Mouse (Mus musculus) CH12.LX (cell line): ENCODE results near the gene Dnaaf1. TPM values are rescaled to one million over a fixed set of nuclear protein-coding genes. Genes with fewer than 3 reads are reported as not detected.
A peak's percentile ranks its signal among the peaks of the same experiment; 100 is the strongest.

Experiments used
- DNase-seq: peaks from one replicate; pipeline ENCODE4 v3.0.0-alpha.2; 2013; ENCODE audit errors: extremely low read depth
- H3K27ac ChIP-seq: 2 replicates; pipeline ENCODE4 v1.5.1; 2012; ENCODE audit warnings: low read depth, mild to moderate bottlenecking, control low read depth, moderate library complexity; ENCODE audit not compliant: insufficient read depth
- H3K27me3 ChIP-seq: replicated peaks from 2 replicates; pipeline ENCODE3; 2012; ENCODE audit warnings: inconsistent platforms
- H3K36me3 ChIP-seq, 2 experiments: replicated peaks in 1 of 2; 2 replicates each; pipeline versions ENCODE3 to v1.6.1; 2012; ENCODE audit warnings: inconsistent platforms in 1 of 2, low read length in 1 of 2, mild to moderate bottlenecking in 1 of 2, mixed read lengths in 1 of 2, moderate library complexity in 1 of 2; ENCODE audit not compliant: control insufficient read depth in 1 of 2, insufficient read depth in 1 of 2
- H3K4me1 ChIP-seq, 2 experiments: 2 replicates each; pipeline ENCODE4 v1.6.1; 2012; ENCODE audit warnings: inconsistent platforms in 1 of 2, moderate library complexity in 1 of 2; ENCODE audit not compliant: insufficient read depth in 2 of 2, control insufficient read depth in 1 of 2
- H3K4me2 ChIP-seq: 2 replicates; pipeline ENCODE4 v1.6.1; 2012; ENCODE audit warnings: low read depth, mild to moderate bottlenecking, control low read depth; ENCODE audit not compliant: poor library complexity, insufficient read depth, severe bottlenecking
- H3K4me3 ChIP-seq, 3 experiments: fragments of 150-350 bp in 1 of 3; sonication (generic) in 1 of 3; replicated peaks in 1 of 3; 2 replicates each; pipeline versions ENCODE3 to v1.5.1; 2011 to 2012; ENCODE audit warnings: low read depth in 2 of 3, low read length in 2 of 3, mild to moderate bottlenecking in 2 of 3, moderate library complexity in 2 of 3, control low read depth in 1 of 3, improper control_type of control experiment in 1 of 3, inconsistent platforms in 1 of 3, mixed read lengths in 1 of 3; ENCODE audit not compliant: poor library complexity in 1 of 3
- H3K79me2 ChIP-seq: replicated peaks from 2 replicates; pipeline ENCODE4 v1.6.1; 2012; ENCODE audit warnings: mild to moderate bottlenecking, moderate library complexity; ENCODE audit not compliant: control insufficient read depth, poor library complexity, insufficient read depth, severe bottlenecking; ENCODE audit errors: extremely low read depth
- H3K9ac ChIP-seq: 2 replicates; pipeline ENCODE4 v1.6.1; 2012; ENCODE audit warnings: low read depth, mild to moderate bottlenecking, control low read depth, moderate library complexity; ENCODE audit not compliant: insufficient read depth
- H3K9me3 ChIP-seq: replicated peaks from 2 replicates; pipeline ENCODE3; 2012; ENCODE audit warnings: low read length, inconsistent platforms, mixed read lengths
- CHD1 ChIP-seq: IDR thresholded peaks from 2 replicates; pipeline ENCODE4 v1.6.1; 2012; ENCODE audit warnings: low read depth, low read length, improper control_type of control experiment, inconsistent platforms
- ETS1 ChIP-seq: conservative IDR thresholded peaks from 2 replicates; pipeline ENCODE4 v1.6.1; 2012; ENCODE audit warnings: low read depth, mild to moderate bottlenecking, inconsistent platforms, low read length, improper control_type of control experiment, moderate library complexity
- MAX ChIP-seq: IDR thresholded peaks from 2 replicates; pipeline ENCODE4 v1.6.1; 2011; ENCODE audit warnings: low read length, improper control_type of control experiment
- MXI1 ChIP-seq: IDR thresholded peaks from 2 replicates; pipeline ENCODE4 v1.6.1; 2011; ENCODE audit warnings: mild to moderate bottlenecking, low read depth, low read length, improper control_type of control experiment
- RAD21 ChIP-seq: IDR thresholded peaks from 2 replicates; pipeline ENCODE4 v1.6.1; 2011; ENCODE audit warnings: low read depth, mild to moderate bottlenecking, low read length, improper control_type of control experiment, moderate library complexity
- RCOR1 ChIP-seq: conservative IDR thresholded peaks from 2 replicates; pipeline ENCODE4 v1.6.1; 2012; ENCODE audit warnings: low read depth, mild to moderate bottlenecking, inconsistent platforms, low read length, improper control_type of control experiment
- ZKSCAN1 ChIP-seq: IDR thresholded peaks from 2 replicates; pipeline ENCODE4 v1.6.1; 2012; ENCODE audit warnings: low read depth, inconsistent platforms, low read length, improper control_type of control experiment, borderline replicate concordance
- dilution Hi-C: fragments of 300-500 bp; cut with MboI; formaldehyde crosslinking; loops from 2 replicates; pipeline ENCODE4 v1.14.3; 2020; ENCODE audit warnings: low sequenced_read_pairs; ENCODE audit not compliant: extremely low pct_unique_long_range_greater_than_20kb, extremely low pct_ligation_motif_present
- in situ Hi-C: fragments of 300-500 bp; cut with MboI; formaldehyde crosslinking; loops from 3 replicates; pipeline ENCODE4 v1.14.3; 2019; ENCODE audit warnings: low sequenced_read_pairs, low pct_ligation_motif_present, low pct_unique_long_range_greater_than_20kb, mixed read lengths
- polyA plus RNA-seq: library from polyadenylated mRNA; unstranded; fragments of >175 nt; gene quantifications from 2 replicates; pipeline ENCODE4 v1.2.1, GENCODE M21; 2012; ENCODE audit warnings: low read depth; ENCODE audit not compliant: insufficient read length
- total RNA-seq, 2 experiments: library from RNA; depleted of rRNA; stranded (reverse); fragments of 300-350 nt in 1 of 2; fragments of >200 nt in 1 of 2; gene quantifications; 2 replicates each; pipeline ENCODE4 v1.2.3; 2012 to 2014

The Dnaaf1 gene
- total and polyA plus RNA-seq, 3 experiments: 0.25 TPM; not detected in 2

- TF ChIP-seq MAX: peak; percentile 77
Observed at GRCm38 (mm10) chr8:119574437-119575365, at the start of gene Dnaaf1, which contains the start of gene Hsdl1 (continued).

GRCm38 (mm10) chr8:119528762-119529161 lies 46.3 kb upstream of the Dnaaf1 start:
- H3K27ac ChIP-seq: no peak overlapping the region
- H3K27me3 ChIP-seq: no peaks in the 10 kb centered on the region
- dilution Hi-C loops: no loop called here
- no peak overlapping the region for H3K4me3 ChIP-seq
- H3K79me2 ChIP-seq: no peaks in the 10 kb centered on the region
- in situ Hi-C loops: no loop called here
- no peak overlapping the region for H3K9ac ChIP-seq
- no peak for DNase-seq
- no peak overlapping the region for H3K4me2 ChIP-seq
- H3K4me1 ChIP-seq: no peaks in the 10 kb centered on the region
- TF ChIP-seq ZKSCAN1: no peak
- no peak for TF ChIP-seq RCOR1
- TF ChIP-seq MXI1: no peak
- H3K9me3 ChIP-seq: no peaks in the 10 kb centered on the region
- peaks cover 75 to 91% of the 10 kb centered on the region in 2 experiments for H3K36me3 ChIP-seq

- no peaks in the 10 kb centered on the region for H3K9me3 ChIP-seq
- H3K4me1 ChIP-seq: no peaks in the 10 kb centered on the region
- dilution Hi-C loops: no loop called here
- no peak overlapping the region for H3K4me3 ChIP-seq
- in situ Hi-C loops: no loop called here
- no peak overlapping the region for H3K4me2 ChIP-seq
- no peaks in the 10 kb centered on the region for H3K79me2 ChIP-seq
- H3K36me3 ChIP-seq: peaks cover 75 to 91% of the 10 kb centered on the region in 2 experiments
- H3K27me3 ChIP-seq: no peaks in the 10 kb centered on the region
- TF ChIP-seq ETS1 (no peak), RAD21 (no peak)
- no peak overlapping the region for H3K27ac ChIP-seq
- no peak for DNase-seq
- H3K9ac ChIP-seq: no peak overlapping the region
Observed at GRCm38 (mm10) chr8:119530937-119531336, 44.1 kb upstream of the Dnaaf1 start.

GRCm38 (mm10) chr8:119531397-119531796 lies 43.6 kb upstream of the Dnaaf1 start:
- dilution Hi-C loops: no loop called here

More at GRCm38 (mm10) chr8:119531397-119531796, 43.6 kb upstream of the Dnaaf1 start:
- H3K27ac ChIP-seq: no peak overlapping the region
- H3K4me3 ChIP-seq: no peak overlapping the region
- DNase-seq: no peak
- no peak for TF ChIP-seq CHD1
- peaks cover 79 to 95% of the 10 kb centered on the region in 2 experiments for H3K36me3 ChIP-seq
- in situ Hi-C loops: no loop called here
- no peaks in the 10 kb centered on the region for H3K27me3 ChIP-seq
- H3K79me2 ChIP-seq: no peaks in the 10 kb centered on the region
- H3K4me1 ChIP-seq: no peaks in the 10 kb centered on the region
- H3K9me3 ChIP-seq: no peaks in the 10 kb centered on the region
- H3K4me2 ChIP-seq: no peak overlapping the region
- H3K9ac ChIP-seq: no peak overlapping the region
